8 mouse cellular contexts compared by ENCODE assay signal in the genomic region with DNA sequence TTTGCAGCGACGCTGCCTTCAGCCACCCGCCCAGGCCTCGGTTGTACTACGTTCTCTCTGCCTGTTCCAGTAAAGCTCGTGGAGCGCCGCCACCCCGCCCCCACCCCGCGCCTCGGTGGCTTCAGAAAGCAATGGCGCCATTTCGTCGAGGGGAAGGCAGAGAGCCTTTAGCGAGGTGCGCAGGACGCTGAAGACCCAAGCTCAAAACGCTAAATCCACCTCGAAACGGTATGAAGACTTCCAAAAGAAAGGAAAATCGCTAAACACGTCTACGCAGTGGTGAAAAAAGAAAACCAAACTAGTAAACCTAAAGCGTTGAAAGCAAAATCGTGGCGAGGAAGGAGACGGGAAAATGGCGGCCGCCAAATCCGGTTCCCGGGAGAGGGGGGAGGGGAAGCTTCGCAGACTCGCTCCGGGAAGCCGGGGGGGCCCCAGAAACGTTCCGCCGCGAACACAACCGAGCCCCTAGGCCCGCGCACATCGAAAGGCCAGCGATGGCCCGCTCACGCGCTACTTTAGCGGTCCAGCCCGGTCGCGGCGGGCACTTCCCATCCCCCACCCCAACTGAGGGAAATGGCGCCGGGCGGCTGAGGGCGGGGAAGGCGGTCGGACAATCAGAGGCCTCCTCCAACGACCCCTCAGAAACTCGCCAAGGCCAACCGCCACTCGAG. TPM values are rescaled to one million over a fixed set of nuclear protein-coding genes. Genes with fewer than 3 reads are reported as not detected.
DNase-seq lines count a peak whose midpoint lies in the region; ATAC-seq lines count a peak whose summit lies in the region.

No protein-coding gene starts in this region.

- under 1% methylated on average over 60 of the region's 63 CpGs for WGBS in intestine, embryonic 14.5 days

- ATAC-seq in intestine, embryonic 14.5 days (replicated peaks; ENCODE audit: low FRiP score, low TSS enrichment, low read depth): peak; percentile 34
- peak; percentile 21 for ATAC-seq in megakaryocyte progenitor cell, adult 5-6 weeks (replicated peaks; ENCODE audit: poor library complexity)

- intact Hi-C loops in gastrocnemius, postnatal 14 days (cut with DNase I; ENCODE audit: low total_unique reads): no loop called here
- intact Hi-C loops in left cerebral cortex, postnatal 10 days (cut with DNase I): loop anchor here (5.0 kb wide), 2 partner anchors 87 to 113 kb away; no protein-coding TSS in a partner anchor

- H3K27me3 ChIP-seq in intestine, embryonic 14.5 days (replicated peaks; ENCODE audit: control insufficient read depth, insufficient read depth, low read length): no peaks in the 10 kb centered on the region

- H3K4me1 ChIP-seq in intestine, embryonic 14.5 days (replicated peaks; ENCODE audit: control insufficient read depth, insufficient read depth, low read length): peaks cover 35% of the 10 kb centered on the region

- peak overlapping the region; percentile 100 for H3K4me3 ChIP-seq in intestine, embryonic 14.5 days (ENCODE audit: low read depth, low read length)

- no peaks in the 10 kb centered on the region for H3K9me3 ChIP-seq in intestine, embryonic 14.5 days (ENCODE audit: control insufficient read depth, low read length)

- DNase-seq in adrenal gland, adult (ENCODE audit: inconsistent age in 2 of 2, low spot score in 1 of 2): peak; percentile 83 to 97
- DNase-seq in embryo, embryonic 10.5 days (ENCODE audit: low spot score): peak; percentile 85
- peak; percentile 73 for DNase-seq in gastrocnemius, postnatal 14 days
- DNase-seq in intestine, embryonic 14.5 days (ENCODE audit: low spot score): peak; percentile 95
- DNase-seq in left cerebral cortex, postnatal 10 days (ENCODE audit: extremely low spot score in 1 of 2, low spot score in 2 of 2): peak; percentile 66 to 84
- DNase-seq in right cerebral cortex, postnatal 14 days: peak; percentile 73
- peak; percentile 73 for DNase-seq in urinary bladder, postnatal 25 days (ENCODE audit: low spot score)

- peaks cover 57% of the 10 kb centered on the region for H3K36me3 ChIP-seq in intestine, embryonic 14.5 days (ENCODE audit: control insufficient read depth, insufficient read depth, low read length)

- peak overlapping the region; percentile 71 for H3K4me2 ChIP-seq in intestine, embryonic 14.5 days (ENCODE audit: low read length)

- peak overlapping the region; percentile 100 for H3K27ac ChIP-seq in intestine, embryonic 14.5 days (ENCODE audit: low read depth)

- peak overlapping the region; percentile 100 for H3K9ac ChIP-seq in intestine, embryonic 14.5 days (ENCODE audit: low read length)

RNA-seq across cellular contexts. Expression of a gene that starts 0.7 kb away (rescaled TPM):
- 100 to 1,000 TPM; 255 to 265 TPM for total RNA-seq in gastrocnemius, postnatal 14 days (2021)
- 967 and 1,019 TPM in 2 replicates for polyA plus RNA-seq in intestine, embryonic 14.5 days (2014; fragmentation: Nextera tagmentation; extraction: Ambion mirVana)
- 100 to 1,000 TPM; 545 to 564 TPM for total RNA-seq in left cerebral cortex, postnatal 10 days (2021)
- total RNA-seq in megakaryocyte progenitor cell, adult 5-6 weeks (2015): 1,568 and 1,722 TPM in 2 replicates
- total RNA-seq in megakaryocyte progenitor cell, adult 5-6 weeks (2017): 1,303 and 1,754 TPM in 2 replicates

RNA-seq across cellular contexts. Expression of a gene that starts 1.1 kb away (rescaled TPM):
- total RNA-seq in gastrocnemius, postnatal 14 days (2021): 10 to 100 TPM; 48.2 to 55.3 TPM
- polyA plus RNA-seq in intestine, embryonic 14.5 days (2014; fragmentation: Nextera tagmentation; extraction: Ambion mirVana): 454 and 475 TPM in 2 replicates
- total RNA-seq in left cerebral cortex, postnatal 10 days (2021): 100 to 1,000 TPM; 171 to 176 TPM
- total RNA-seq in megakaryocyte progenitor cell, adult 5-6 weeks (2015): 277 and 292 TPM in 2 replicates
- total RNA-seq in megakaryocyte progenitor cell, adult 5-6 weeks (2017): 426 and 503 TPM in 2 replicates

RNA-seq across cellular contexts. Expression of a gene that starts 36.6 kb away (rescaled TPM):
- total RNA-seq in gastrocnemius, postnatal 14 days (2021): under 1 TPM in 1 of 2 experiments, not detected in 1; 0.08 TPM
- polyA plus RNA-seq in intestine, embryonic 14.5 days (2014; fragmentation: Nextera tagmentation; extraction: Ambion mirVana): 2.3 and 3.0 TPM in 2 replicates
- 1 to 10 TPM; 4.4 to 6.9 TPM for total RNA-seq in left cerebral cortex, postnatal 10 days (2021)
- total RNA-seq in megakaryocyte progenitor cell, adult 5-6 weeks (2015): not detected in 2 replicates
- 0.30 TPM in 1 of 2 replicates, not detected in the other for total RNA-seq in megakaryocyte progenitor cell, adult 5-6 weeks (2017)

RNA-seq across cellular contexts. Expression of a gene that starts 54.7 kb away (rescaled TPM):
- total RNA-seq in gastrocnemius, postnatal 14 days (2021): 1 to 10 TPM; 5.2 to 5.3 TPM
- 16.4 and 18.0 TPM in 2 replicates for polyA plus RNA-seq in intestine, embryonic 14.5 days (2014; fragmentation: Nextera tagmentation; extraction: Ambion mirVana)
- total RNA-seq in left cerebral cortex, postnatal 10 days (2021): 100 to 1,000 TPM; 127 to 133 TPM
- 66.9 and 67.8 TPM in 2 replicates for total RNA-seq in megakaryocyte progenitor cell, adult 5-6 weeks (2015)
- 54.1 and 55.1 TPM in 2 replicates for total RNA-seq in megakaryocyte progenitor cell, adult 5-6 weeks (2017)

Comparison
In these comparisons a context has a peak if more than half of its experiments do, and no peak if none do; other contexts are left out.
1. Peak in every context shown above with its lines: DNase-seq, ATAC-seq, H3K4me3 ChIP-seq and H3K27ac ChIP-seq.
2. RNA of a gene that starts 36.6 kb away (total RNA-seq): 4.4 to 6.9 TPM in left cerebral cortex, postnatal 10 days; 0.08 TPM in gastrocnemius, postnatal 14 days and 0.30 TPM in megakaryocyte progenitor cell, adult 5-6 weeks; every median in the first group is over 4 times any median in the second.